Mouse (Mus musculus): ENCODE results near the gene Aqp9. TPM values are rescaled to one million over a fixed set of nuclear protein-coding genes. Genes with fewer than 3 reads are reported as not detected.

The Aqp9 gene
- total and polyA plus RNA-seq, 2 experiments from 2014 or later = 0.37 to 2.5 TPM

DNA sequence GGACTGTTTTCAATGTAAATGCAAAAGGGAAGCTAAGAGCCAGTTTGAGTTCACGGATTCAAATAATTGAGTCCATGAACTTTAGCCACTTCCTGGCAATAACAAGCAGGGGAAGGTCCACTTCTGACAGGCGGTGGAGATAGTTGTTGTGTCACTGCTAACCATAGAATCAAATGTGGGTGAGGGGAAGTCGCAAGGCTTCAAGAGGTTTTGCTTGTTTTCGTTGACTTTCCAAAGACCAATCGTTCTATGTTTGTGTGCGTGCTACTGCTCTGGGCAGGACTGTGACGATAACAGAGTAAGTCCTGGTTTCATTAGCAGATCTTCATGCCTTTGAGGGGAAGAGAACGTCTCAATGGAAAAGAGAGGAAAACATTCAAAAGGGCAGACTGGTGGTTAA lies 28.3 kb downstream of the Aqp9 start:
- Histone ChIP-seq H3K4me3 (ENCODE audit: low read length) (no peak overlapping the region), H3K4me2 (ENCODE audit: low read depth, low read length) (no peak overlapping the region), H3K9me3 (ENCODE audit: low read length) (no peaks in the 10 kb centered on the region), H3K4me1 (ENCODE audit: insufficient read depth, low read length) (no peaks in the 10 kb centered on the region), H3K36me3 (ENCODE audit: insufficient read depth, low read length) (no peaks in the 10 kb centered on the region), H3K27ac (no peak overlapping the region), H3K27me3 (ENCODE audit: insufficient read depth, low read length) (no peaks in the 10 kb centered on the region), H3K9ac (replicated peaks; ENCODE audit: low read length) (no peak overlapping the region)
- ATAC-seq (no peak), DNase-seq (ENCODE audit: low spot score) (no peak)
- TF ChIP-seq CTCF (IDR thresholded peaks at IDR 0.05; ENCODE audit: low read depth) = no peak
- WGBS = 90% methylated on average over 8 of the region's 8 CpGs

DNA sequence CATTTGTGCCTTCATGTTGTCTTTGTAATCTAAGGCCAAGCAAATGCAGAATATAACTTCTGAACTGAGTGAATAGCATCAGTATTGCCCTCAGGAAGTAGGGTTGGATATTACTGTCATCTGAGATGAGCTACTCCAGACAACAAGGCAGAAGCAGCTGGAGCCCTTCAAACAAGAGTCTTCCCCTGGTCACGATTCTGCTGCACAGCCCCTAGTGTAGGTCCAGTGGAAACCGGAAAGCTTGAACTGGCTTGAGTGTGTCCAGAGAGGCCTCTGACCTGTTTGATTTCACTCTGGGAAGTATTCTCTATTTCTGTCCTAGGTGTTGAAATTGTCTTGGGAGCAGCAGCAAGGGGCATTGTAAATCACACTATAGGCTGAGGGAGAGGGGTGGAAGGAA lies 29.5 kb downstream of the Aqp9 start:
- no peak for TF ChIP-seq CTCF (IDR thresholded peaks at IDR 0.05; ENCODE audit: low read depth)
- H3K4me3 ChIP-seq (ENCODE audit: low read length) = no peak overlapping the region
- DNase-seq (ENCODE audit: low spot score) (no peak), ATAC-seq (no peak)
- H3K4me1 ChIP-seq (ENCODE audit: insufficient read depth, low read length) = no peaks in the 10 kb centered on the region
- H3K27me3 ChIP-seq (ENCODE audit: insufficient read depth, low read length) = no peaks in the 10 kb centered on the region
- 95% methylated on average over 2 of the region's 2 CpGs for WGBS
- no peak overlapping the region for H3K27ac ChIP-seq
- H3K36me3 ChIP-seq (ENCODE audit: insufficient read depth, low read length) = no peaks in the 10 kb centered on the region
- no peak overlapping the region for H3K9ac ChIP-seq (replicated peaks; ENCODE audit: low read length)
- H3K4me2 ChIP-seq (ENCODE audit: low read depth, low read length) = no peak overlapping the region
- no peaks in the 10 kb centered on the region for H3K9me3 ChIP-seq (ENCODE audit: low read length)

DNA sequence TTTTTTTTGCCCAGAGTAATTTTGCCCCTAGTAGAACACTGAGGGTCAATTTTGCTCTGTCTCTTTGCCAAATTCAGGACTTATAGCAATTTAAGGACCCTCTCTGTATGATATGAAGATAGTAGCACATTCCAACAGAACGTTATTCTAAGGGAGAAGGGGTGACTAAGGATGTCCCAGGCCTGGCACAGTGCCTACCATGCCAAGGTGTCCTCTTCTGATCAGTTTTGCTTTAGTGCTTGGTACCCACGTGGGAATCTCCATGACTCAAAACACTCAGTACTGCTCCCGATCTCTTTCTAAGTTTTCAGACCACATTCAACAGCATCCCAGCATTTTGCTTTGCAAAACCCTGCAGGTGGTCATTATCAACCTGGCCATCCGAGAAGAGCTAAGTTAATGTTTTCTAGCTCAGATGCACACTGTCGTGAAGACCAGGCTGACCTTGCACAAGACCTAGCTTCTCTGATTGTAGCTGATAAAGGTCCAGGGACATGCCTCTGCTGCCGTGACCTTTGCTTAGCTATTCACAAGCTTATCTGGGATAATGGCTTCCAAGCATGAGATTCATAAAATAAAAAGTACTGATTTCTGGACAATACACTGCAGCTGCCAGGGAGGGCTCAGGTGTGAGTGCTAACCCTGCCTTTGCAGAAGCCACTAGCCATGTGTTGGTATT lies 31.1 kb downstream of the Aqp9 start:
- no peaks in the 10 kb centered on the region for H3K9me3 ChIP-seq (ENCODE audit: low read length)
- no peak for TF ChIP-seq CTCF (IDR thresholded peaks at IDR 0.05; ENCODE audit: low read depth)
- WGBS = 77% methylated on average over 6 of the region's 6 CpGs
- no peak overlapping the region for H3K4me2 ChIP-seq (ENCODE audit: low read depth, low read length)
- no peaks in the 10 kb centered on the region for H3K27me3 ChIP-seq (ENCODE audit: insufficient read depth, low read length)
- ATAC-seq (no peak), DNase-seq (ENCODE audit: low spot score) (no peak)
- H3K4me1 ChIP-seq (ENCODE audit: insufficient read depth, low read length) = no peaks in the 10 kb centered on the region
- H3K4me3 ChIP-seq (ENCODE audit: low read length) = no peak overlapping the region
- no peaks in the 10 kb centered on the region for H3K36me3 ChIP-seq (ENCODE audit: insufficient read depth, low read length)
- no peak overlapping the region for H3K9ac ChIP-seq (replicated peaks; ENCODE audit: low read length)
- no peak overlapping the region for H3K27ac ChIP-seq

DNA sequence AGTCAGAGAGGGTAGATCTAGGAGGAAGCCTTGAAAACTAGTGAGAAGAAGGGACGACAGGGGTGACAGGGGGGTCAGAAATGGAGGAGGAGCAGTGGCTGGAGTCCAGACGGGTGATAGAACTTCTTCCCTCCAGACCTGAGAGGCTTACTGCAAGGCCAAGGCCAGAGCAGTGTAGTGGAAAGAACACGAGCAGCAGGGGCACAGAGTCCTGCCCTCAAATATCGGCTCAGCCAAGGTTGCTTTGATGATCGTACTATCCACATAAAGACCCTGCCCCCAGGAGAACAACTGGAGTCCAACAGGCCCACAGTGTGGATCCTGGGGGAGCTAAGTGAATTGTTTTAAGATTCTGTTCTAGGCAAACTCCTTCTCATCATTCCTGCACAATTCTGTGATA lies 33.4 kb downstream of the Aqp9 start:
- H3K9ac ChIP-seq (replicated peaks; ENCODE audit: low read length) = no peak overlapping the region
- no peaks in the 10 kb centered on the region for H3K4me1 ChIP-seq (ENCODE audit: insufficient read depth, low read length)
- no peak for TF ChIP-seq CTCF (IDR thresholded peaks at IDR 0.05; ENCODE audit: low read depth)
- no peaks in the 10 kb centered on the region for H3K36me3 ChIP-seq (ENCODE audit: insufficient read depth, low read length)
- H3K9me3 ChIP-seq (ENCODE audit: low read length) = no peaks in the 10 kb centered on the region
- H3K27ac ChIP-seq = no peak overlapping the region
- H3K27me3 ChIP-seq (ENCODE audit: insufficient read depth, low read length) = no peaks in the 10 kb centered on the region
- DNase-seq (ENCODE audit: low spot score) = no peak
- no peak for ATAC-seq
- H3K4me3 ChIP-seq (ENCODE audit: low read length) = no peak overlapping the region
- H3K4me2 ChIP-seq (ENCODE audit: low read depth, low read length) = no peak overlapping the region
- WGBS = 69% methylated on average over 5 of the region's 5 CpGs

GRCm38 (mm10) chr9:71133190-71133589 lies 35.3 kb downstream of the Aqp9 start:
- 81% methylated on average over 5 of the region's 5 CpGs for WGBS
- H3K36me3 ChIP-seq (ENCODE audit: insufficient read depth, low read length) = no peaks in the 10 kb centered on the region
- no peaks in the 10 kb centered on the region for H3K4me1 ChIP-seq (ENCODE audit: insufficient read depth, low read length)
- H3K9ac ChIP-seq (replicated peaks; ENCODE audit: low read length) = no peak overlapping the region
- ATAC-seq (no peak), DNase-seq (ENCODE audit: low spot score) (no peak)
- no peak overlapping the region for H3K4me2 ChIP-seq (ENCODE audit: low read depth, low read length)
- no peak for TF ChIP-seq CTCF (IDR thresholded peaks at IDR 0.05; ENCODE audit: low read depth)
- H3K27me3 ChIP-seq (ENCODE audit: insufficient read depth, low read length) = no peaks in the 10 kb centered on the region
- no peaks in the 10 kb centered on the region for H3K9me3 ChIP-seq (ENCODE audit: low read length)
- H3K4me3 ChIP-seq (ENCODE audit: low read length) = no peak overlapping the region
- H3K27ac ChIP-seq = no peak overlapping the region

- H3K4me1 ChIP-seq (ENCODE audit: insufficient read depth, low read length) = no peaks in the 10 kb centered on the region
- H3K27ac ChIP-seq = no peak overlapping the region
- no peak overlapping the region for H3K4me3 ChIP-seq (ENCODE audit: low read length)
- ATAC-seq (no peak), DNase-seq (ENCODE audit: low spot score) (no peak)
- H3K9ac ChIP-seq (replicated peaks; ENCODE audit: low read length) = no peak overlapping the region
- H3K9me3 ChIP-seq (ENCODE audit: low read length) = no peaks in the 10 kb centered on the region
- no peaks in the 10 kb centered on the region for H3K36me3 ChIP-seq (ENCODE audit: insufficient read depth, low read length)
- no peaks in the 10 kb centered on the region for H3K27me3 ChIP-seq (ENCODE audit: insufficient read depth, low read length)
- H3K4me2 ChIP-seq (ENCODE audit: low read depth, low read length) = no peak overlapping the region
- WGBS = 73% methylated on average over 5 of the region's 5 CpGs
- TF ChIP-seq CTCF (IDR thresholded peaks at IDR 0.05; ENCODE audit: low read depth) = no peak
These were observed 36.7 kb downstream of the Aqp9 start for GRCm38 (mm10) chr9:71131822-71132221.

GRCm38 (mm10) chr9:71128911-71129310 lies 39.6 kb downstream of the Aqp9 start:
- peak; percentile 84 for TF ChIP-seq CTCF (IDR thresholded peaks at IDR 0.05; ENCODE audit: low read depth)
- ATAC-seq (0 out of 2 replicates have a peak, but pooled peaks have one; percentile 35), DNase-seq (ENCODE audit: low spot score) (peak; percentile 81)
- no peaks in the 10 kb centered on the region for H3K36me3 ChIP-seq (ENCODE audit: insufficient read depth, low read length)
- H3K4me2 ChIP-seq (ENCODE audit: low read depth, low read length) = no peak overlapping the region
- H3K4me1 ChIP-seq (ENCODE audit: insufficient read depth, low read length) = no peaks in the 10 kb centered on the region
- H3K9ac ChIP-seq (replicated peaks; ENCODE audit: low read length) = no peak overlapping the region
- H3K9me3 ChIP-seq (ENCODE audit: low read length) = no peaks in the 10 kb centered on the region
- 55% methylated on average over 5 of the region's 5 CpGs for WGBS
- H3K27ac ChIP-seq = no peak overlapping the region
- H3K4me3 ChIP-seq (ENCODE audit: low read length) = no peak overlapping the region
- no peaks in the 10 kb centered on the region for H3K27me3 ChIP-seq (ENCODE audit: insufficient read depth, low read length)
